Mouse (Mus musculus) ovary, adult 18-20 months (tissue): ENCODE results near the gene Dtnbp1.

Experiments used
- DNase-seq: peaks from one replicate; pipeline ENCODE4 v3.0.0; 2022; ENCODE audit warnings: low spot score, mixed read lengths

The Dtnbp1 gene

GRCm38 (mm10) chr13:44904271-44904670, 97.7 kb downstream of the Dtnbp1 start:
- no peak for DNase-seq

- no peak for DNase-seq
Observed at GRCm38 (mm10) chr13:44903416-44903815, 98.5 kb downstream of the Dtnbp1 start.

DNA sequence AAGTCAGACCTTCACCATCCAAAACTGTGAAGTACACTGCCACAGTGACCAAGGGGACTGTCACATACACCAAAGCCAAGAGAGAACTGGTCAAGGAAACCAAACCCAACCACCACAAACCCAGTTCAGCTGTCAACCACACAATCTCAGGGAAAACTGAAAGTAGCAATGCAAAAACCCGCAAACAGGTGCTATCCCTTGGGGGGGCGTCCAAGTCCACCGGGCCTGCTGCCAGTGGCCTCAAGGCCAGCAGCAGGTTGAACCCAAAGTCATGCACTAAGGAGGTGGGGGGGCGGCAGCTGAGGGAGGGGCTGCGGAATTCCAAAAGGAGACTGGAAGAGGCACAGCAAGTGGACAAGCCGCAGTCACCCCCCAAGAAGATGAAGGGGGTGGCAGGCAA, 99.6 kb downstream of the Dtnbp1 start:
- no peak for DNase-seq

DNA sequence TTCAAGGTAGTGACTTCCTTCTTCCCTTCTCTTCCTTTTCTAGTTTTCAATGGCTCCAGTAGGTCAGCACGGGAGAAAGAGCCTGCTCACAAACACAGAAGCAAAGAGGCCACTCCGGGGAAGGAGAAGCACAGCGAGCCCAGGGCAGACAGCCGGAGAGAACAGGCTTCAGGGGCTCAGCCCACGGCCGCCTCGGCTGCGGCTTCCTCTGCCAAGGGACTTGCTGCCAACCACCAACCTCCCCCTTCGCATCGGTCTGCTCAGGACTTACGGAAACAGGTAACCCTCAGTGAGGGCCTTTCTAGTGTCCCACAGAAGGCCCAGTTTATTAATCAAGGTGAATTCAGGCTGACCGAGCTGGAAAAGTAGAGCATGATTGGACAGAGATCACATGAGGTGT, 105.7 kb downstream of the Dtnbp1 start:
- no peak for DNase-seq

DNA sequence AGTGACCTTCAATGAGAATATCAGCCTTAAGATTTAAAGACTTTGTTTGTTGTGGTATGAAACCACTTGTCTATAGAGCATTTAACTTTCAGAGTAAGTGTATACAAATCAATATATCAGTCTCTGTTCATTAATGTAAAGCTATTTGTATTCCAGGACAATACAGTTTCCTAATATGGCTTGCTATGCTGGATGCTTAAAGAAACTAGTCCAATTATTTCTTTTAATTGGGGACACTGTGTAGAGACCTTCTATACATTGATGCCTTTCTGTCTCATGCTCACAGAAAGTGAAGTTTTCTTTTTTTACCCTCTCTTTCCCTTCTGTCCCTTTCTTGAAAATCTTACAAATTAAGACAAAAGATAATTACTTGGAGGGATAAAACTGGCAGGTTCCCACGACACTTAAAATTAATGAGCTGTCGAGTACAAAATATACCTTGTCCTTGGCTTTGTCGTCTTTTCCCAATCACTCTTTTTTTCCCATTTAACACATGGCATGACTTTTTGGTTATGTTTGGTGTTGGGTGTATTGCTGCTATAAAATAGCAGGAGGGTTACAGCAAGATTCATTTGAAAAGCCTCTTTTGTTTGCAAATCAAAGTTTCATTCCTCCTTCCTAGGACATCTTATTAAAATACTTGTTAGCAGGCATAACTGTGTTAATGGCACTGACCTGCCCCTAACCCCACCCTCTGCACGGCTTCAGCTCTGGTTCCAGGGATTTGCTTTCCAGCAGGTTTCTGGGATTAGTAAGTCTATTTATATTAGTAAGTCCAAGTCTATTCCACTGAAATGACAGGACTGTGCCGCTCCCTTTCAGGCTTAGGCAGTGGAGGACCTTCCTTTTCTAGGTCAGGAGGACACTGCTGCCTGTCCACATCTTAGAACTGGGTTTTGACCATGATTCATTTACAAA, 109.9 kb downstream of the Dtnbp1 start:
- DNase-seq, result no peak

DNA sequence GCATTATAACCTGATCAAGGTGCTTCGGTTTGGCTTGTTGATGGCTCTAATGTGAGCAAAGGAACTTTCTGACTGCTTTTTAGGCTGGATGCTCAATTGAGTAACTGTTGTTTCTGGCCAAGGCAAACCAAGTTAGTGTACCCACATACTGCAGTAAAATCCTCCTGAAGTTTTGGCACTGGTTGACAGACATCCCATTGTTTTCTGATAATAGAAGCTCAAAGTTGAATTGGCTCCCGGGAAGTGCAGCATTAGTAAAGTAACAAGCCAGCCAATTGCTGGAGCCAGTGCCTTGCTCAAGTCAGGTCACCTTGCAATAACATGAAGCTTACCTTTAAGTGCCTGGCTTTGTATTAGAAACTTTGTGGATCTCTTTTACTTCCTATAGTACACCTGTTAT, 111.3 kb downstream of the Dtnbp1 start:
- DNase-seq, result no peak

- DNase-seq, result no peak
Observed at GRCm38 (mm10) chr13:44886221-44886620, 115.7 kb downstream of the Dtnbp1 start.

DNA sequence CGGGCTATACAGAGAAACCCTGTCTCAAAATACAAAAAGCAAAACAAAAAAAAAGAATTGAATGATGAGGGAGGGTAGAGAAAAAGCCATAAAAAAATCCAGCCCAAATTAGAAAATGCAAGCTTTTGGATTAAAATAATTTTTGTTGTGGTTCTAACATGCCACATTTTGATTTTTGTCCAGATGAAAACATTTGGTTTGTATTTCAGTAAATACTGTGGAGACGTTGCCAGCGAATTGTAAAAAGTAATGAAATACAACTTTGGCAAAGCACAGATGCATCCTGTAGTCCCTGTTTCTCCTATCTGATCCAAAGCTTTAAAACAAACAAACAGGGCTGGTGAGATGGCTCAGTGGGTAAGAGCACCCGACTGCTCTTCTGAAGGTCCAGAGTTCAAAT, 120.9 kb downstream of the Dtnbp1 start:
- no peak for DNase-seq

DNA sequence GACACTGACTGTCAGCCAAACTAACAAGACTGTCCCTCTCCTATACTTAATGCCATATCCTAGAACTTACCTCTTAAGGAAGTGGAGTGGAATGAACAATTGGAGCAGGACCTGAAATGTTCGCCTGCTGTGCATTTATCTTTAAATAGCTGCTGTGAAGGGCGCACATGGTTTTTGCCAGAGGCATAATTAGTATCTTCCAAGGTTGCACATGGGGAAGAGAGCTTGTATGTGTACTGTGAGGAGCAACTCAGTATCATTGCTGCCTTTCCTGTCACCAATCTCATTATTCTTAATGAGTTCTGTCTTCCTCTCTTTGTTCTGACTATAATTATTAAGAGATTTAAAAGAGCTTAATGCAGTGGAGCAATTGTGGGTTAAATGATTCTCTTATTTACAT, 125.1 kb downstream of the Dtnbp1 start:
- no peak for DNase-seq
